Mouse (Mus musculus) gastrocnemius, postnatal 25 days (tissue): ENCODE measurements around the gene Spata20. TPM values are rescaled to one million over a fixed set of nuclear protein-coding genes. Genes with fewer than 3 reads are reported as not detected.

Experiments used
- DNase-seq: peaks from one replicate; pipeline ENCODE4 v3.0.0; 2022
- total RNA-seq, 2 experiments: library from RNA; stranded (reverse); gene quantifications; 1 replicate in 1 of 2; 2 replicates in 1 of 2; pipeline ENCODE4 v1.2.3; 2021

Gene Spata20
- total RNA-seq, 2 experiments from 2014 or later = not detected

GRCm38 (mm10) chr11:94451091-94451773 lies 34.7 kb downstream of the Spata20 start:
- no peak for DNase-seq

- no peak for DNase-seq
Observed at GRCm38 (mm10) chr11:94449886-94450285, 36.1 kb downstream of the Spata20 start.

DNA sequence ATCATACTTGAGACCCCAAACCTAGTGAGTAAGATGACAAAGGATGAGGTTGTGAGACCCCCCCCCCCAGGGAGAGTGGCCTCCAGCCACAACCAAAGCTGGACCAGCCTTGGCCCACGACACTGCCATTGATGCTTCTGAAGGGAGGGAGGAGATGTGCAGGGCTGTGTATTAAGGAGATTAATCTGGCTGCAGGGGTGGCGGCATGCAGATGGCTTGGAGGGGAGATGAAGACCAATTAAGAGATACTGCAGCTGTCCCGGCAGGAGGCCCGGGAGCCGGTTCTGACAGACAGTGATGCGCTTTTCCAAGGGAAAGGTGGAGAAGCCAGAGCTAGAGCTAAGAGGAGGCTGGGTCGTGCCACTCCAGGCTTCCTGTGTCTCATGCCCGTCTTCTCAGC lies 36.7 kb downstream of the Spata20 start:
- no peak for DNase-seq

DNA sequence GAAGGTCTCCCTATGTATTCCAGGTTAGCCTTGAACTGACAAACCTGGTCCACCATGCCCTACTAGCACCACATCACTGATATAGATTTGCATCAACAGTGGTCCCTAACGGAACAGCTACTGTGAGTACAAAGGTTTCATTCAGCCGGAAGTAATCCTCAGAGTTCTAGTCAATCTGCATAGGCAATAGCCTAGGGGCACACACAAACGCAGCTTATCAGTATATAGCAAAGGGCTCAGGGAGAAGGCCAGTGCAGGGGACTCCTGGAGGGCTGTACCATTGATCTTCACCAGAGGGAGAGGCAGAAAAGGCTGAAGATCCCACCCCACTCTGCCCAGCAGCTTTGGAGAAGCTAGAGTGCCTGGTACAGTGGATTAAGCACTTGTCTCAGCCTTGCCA lies 39.0 kb downstream of the Spata20 start:
- DNase-seq = no peak

GRCm38 (mm10) chr11:94445300-94445699 lies 40.7 kb downstream of the Spata20 start:
- no peak for DNase-seq

DNA sequence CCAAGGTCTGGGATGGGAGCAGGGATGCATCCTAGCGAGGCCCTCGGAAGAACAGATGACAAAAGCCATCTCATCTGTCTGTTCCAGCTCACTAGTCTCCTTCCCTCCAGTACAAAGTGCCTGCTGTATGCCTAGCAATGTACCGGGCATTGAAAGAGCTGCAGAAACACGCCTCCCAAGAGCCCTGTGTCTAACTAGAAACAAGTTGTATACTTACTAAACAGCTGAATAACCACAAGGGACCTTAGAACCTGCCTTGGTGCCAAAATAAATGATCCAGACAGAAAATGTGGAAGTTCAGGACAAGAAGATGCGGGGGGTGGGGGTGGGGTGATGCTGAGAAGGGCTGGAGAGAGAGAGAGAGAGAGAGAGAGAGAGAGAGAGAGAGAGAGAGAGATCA lies 41.1 kb downstream of the Spata20 start:
- no peak for DNase-seq

DNA sequence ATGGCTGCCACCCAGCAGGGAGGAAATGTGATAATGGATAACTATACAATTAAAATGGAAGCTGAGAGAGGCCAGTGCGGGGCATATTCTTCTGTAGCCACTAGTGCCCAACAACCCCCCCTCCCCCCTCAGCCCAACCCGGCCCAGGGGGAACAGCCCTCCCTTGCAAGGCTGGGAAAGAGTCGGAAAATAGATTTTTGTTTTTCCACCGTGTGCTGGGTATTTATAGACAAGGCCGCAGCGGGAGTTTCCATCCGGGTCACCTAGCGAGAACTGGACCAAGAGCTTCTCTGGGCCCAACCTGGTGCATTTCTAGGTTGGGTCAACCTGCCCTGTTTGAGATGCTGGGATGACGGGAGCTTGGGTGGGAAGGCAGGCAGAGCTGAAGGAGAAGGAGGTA lies 44.2 kb downstream of the Spata20 start:
- no peak for DNase-seq

DNA sequence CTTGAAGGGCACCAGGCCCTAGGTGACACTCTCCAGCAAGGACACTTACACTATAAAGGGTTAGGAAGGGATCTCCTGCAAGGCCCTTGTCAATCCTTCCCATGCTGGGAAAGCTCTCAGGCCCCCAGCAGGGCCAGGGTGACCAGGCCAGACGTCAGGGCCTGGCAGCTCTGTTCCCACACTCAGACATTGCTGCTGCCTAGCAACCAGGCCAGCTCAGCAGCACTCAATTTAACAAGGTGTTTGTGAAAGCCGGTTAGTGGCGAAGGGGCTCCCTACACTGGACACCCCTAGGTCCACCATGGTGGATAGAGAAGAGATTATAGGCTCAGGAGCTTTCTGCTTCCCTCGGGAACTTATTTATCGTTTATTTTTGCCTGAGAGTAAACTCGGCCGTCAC lies 44.9 kb downstream of the Spata20 start:
- DNase-seq = no peak

GRCm38 (mm10) chr11:94440421-94440820 lies 45.6 kb downstream of the Spata20 start:
- no peak for DNase-seq

DNA sequence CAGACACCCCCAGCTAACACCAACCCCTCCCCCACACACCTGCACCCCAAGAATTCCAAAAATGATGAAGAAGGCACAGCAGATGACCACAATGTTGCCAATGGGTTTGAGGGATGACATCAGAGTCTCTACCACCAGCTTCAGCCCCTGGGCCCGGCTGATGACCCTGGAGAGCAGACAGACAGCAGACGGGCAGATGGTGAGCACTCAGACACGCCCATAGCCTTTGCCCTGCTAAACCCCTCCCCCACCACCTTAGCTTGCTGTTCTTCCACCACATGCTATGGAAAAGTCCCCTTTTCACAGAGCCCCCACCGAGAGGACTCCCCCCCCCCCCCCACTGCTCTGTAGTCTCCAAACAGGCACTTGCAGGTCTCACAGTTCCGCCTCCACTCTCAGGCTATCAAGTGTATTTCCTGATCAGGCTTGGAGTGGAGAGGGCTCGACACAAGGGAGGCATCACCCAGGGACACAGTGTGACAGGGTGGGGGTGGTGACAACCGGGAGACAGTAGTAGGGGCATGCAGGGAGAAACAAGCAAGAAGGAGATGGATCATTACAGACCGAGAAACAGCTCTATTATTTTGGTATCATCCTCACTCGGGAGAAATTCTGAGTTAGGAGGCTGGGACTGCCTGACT lies 56.8 kb downstream of the Spata20 start:
- no peak for DNase-seq

Other genes starting within 250 kb of the Spata20 start
- gene Wfikkn2, start 240.2 kb downstream of the Spata20 start, total RNA-seq = 1 to 10 TPM; 4.1 to 5.8 TPM
- not detected for gene Gm21885, start 204.3 kb downstream of the Spata20 start, total RNA-seq
- gene Luc7l3, start 164.2 kb downstream of the Spata20 start, total RNA-seq = 10 to 100 TPM; 33.9 to 36.3 TPM
- gene Ankrd40, start 158.2 kb downstream of the Spata20 start, total RNA-seq = 100 to 1,000 TPM; 191 to 205 TPM
- under 1 TPM; 0.90 to 0.94 TPM for gene Abcc3, start 93.2 kb downstream of the Spata20 start, total RNA-seq
- 1 to 10 TPM; 2.0 to 3.2 TPM for gene Cacna1g, start 12.0 kb downstream of the Spata20 start, total RNA-seq
- under 1 TPM; 0.08 to 0.43 TPM for gene Epn3, start 13.8 kb upstream of the Spata20 start, total RNA-seq
- gene Mycbpap, start 35.6 kb upstream of the Spata20 start, total RNA-seq = not detected
- gene Rsad1, start 63.1 kb upstream of the Spata20 start, total RNA-seq = 1 to 10 TPM; 2.6 to 4.1 TPM
- 10 to 100 TPM in 1 of 2 experiments, 1 to 10 TPM in 1; 5.4 to 17.5 TPM for gene Chad, start 78.9 kb upstream of the Spata20 start, total RNA-seq
- gene Acsf2, start 115.7 kb upstream of the Spata20 start, total RNA-seq = 1 to 10 TPM; 1.6 to 3.3 TPM
- gene Lrrc59, start 143.6 kb upstream of the Spata20 start, total RNA-seq = 10 to 100 TPM; 32.5 to 34.9 TPM
- 10 to 100 TPM; 52.9 to 56.8 TPM for gene Mrpl27, start 167.6 kb upstream of the Spata20 start, total RNA-seq
- under 1 TPM in 1 of 2 experiments, not detected in 1; 0.48 TPM for gene Eme1, start 167.8 kb upstream of the Spata20 start, total RNA-seq
- gene Xylt2, start 191.3 kb upstream of the Spata20 start, total RNA-seq = 1 to 10 TPM; 4.0 to 5.1 TPM
- gene Gm11541, start 218.3 kb upstream of the Spata20 start, total RNA-seq = not detected